Mouse (Mus musculus) T-cell, adult 66 days (primary cell): ENCODE results near the gene Guca2a. TPM values are rescaled to one million over a fixed set of nuclear protein-coding genes. Genes with fewer than 3 reads are reported as not detected.

Experiments used
- total RNA-seq, 2 experiments: library from RNA; stranded (reverse); gene quantifications; 3 replicates in 1 of 2; 4 replicates in 1 of 2; pipeline ENCODE4 v1.2.4; 2023

Guca2a gene
- 1 to 10 TPM; 5.2 to 8.7 TPM for total RNA-seq

DNA sequence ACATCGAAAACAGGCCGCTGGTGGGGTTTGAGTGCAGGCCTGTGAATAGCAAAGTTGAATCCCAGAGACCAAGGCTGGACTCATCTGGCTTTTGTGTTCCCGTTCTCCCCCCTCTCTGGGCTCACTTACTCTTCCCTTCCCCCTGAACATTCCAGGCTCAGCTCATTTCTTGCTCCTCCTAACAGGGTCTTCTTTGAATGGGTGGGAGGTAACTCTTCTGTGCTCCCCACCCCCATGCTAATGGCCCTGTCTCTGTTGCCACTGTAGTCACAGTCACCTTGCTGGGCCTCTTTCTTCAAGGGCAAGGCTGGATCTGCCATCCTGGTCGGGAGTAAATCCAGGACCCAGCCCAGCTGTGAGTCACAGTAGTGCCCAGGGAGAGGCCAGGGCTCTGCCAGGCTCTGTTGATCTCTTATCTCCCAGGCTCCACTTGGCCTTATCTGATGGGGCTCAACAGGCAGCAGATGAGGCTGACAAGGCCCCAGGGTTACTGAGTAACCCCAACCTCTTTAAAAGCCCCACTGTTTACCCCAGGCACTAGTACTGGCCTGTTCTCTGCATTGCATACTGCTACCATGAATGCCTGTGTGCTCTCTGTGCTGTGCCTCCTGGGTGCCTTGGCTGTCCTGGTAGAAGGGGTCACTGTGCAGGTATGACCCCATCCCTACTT is at the start of gene Guca2a:
Gene Guca2a (plus strand): TSS at position 529 of the 670 bp plus-strand sequence.

DNA sequence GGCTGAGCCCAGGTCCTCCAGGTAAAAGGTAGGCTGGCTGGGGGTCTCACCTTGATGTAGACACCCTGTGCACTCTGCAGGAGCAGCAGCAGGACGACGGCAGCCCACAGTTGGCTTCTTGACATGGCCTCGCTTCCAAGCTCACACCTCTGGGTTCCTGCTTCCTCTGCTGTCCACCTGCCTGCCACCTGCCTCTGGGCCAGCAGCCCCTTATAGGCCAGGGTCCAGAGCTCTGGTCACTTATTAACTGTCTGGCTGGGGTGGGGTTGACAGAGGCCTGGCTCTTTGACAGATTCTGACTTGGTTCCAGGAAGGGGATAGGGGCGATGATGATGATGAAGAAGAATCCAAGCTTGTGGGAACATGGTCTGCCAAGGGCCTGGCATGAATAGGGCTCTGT is 21.2 kb downstream of the Guca2a start, which contains the start of gene Guca2b:
Gene Guca2b (minus strand): TSS at position 224 of the 400 bp plus-strand sequence.

Other genes starting within 250 kb of the Guca2a start
- 1 to 10 TPM; 3.5 to 4.6 TPM for gene Ccdc30, start 222.2 kb upstream of the Guca2a start, total RNA-seq
- gene Ppcs, start 215.3 kb upstream of the Guca2a start, total RNA-seq, result 10 to 100 TPM; 11.9 to 14.6 TPM
- gene Zmynd12, start 214.9 kb upstream of the Guca2a start, total RNA-seq, result not detected
- gene Rimkla, start 145.1 kb upstream of the Guca2a start, total RNA-seq, result 1 to 10 TPM in 1 of 2 experiments, under 1 TPM in 1; 0.96 to 1.4 TPM
- 10 to 100 TPM; 84.9 to 94.0 TPM for gene Foxj3, start 100.7 kb upstream of the Guca2a start, total RNA-seq
- gene Frg2f1, start 98.2 kb upstream of the Guca2a start, total RNA-seq, result 10 to 100 TPM; 10.1 to 16.2 TPM
- not detected for gene Guca2b, start 21.2 kb downstream of the Guca2a start, total RNA-seq
- gene Hivep3, start 96.1 kb downstream of the Guca2a start, total RNA-seq, result 10 to 100 TPM; 10.2 to 10.7 TPM